Mouse (Mus musculus) megakaryocyte, adult 5-6 weeks (primary cell): ENCODE results near the gene Nr1d1. TPM values are rescaled to one million over a fixed set of nuclear protein-coding genes. Genes with fewer than 3 reads are reported as not detected.

Experiments used
- ATAC-seq: 2 replicates; pipeline ENCODE4 v1.8.0; 2016; ENCODE audit warnings: mild to moderate bottlenecking, inconsistent platforms; ENCODE audit not compliant: poor library complexity, severe bottlenecking
- total RNA-seq, 2 experiments: library from RNA; stranded (forward) in 1 of 2; stranded (reverse) in 1 of 2; fragments of 153-499, 151-499 nt in 1 of 2; fragments of 221-1000, 200-1000 nt in 1 of 2; gene quantifications; 2 replicates each; pipeline versions ENCODE4 v1.2.3 to v1.2.4; 2015 to 2017

Nr1d1 gene
- total RNA-seq (2015) = 0.11 and 0.25 TPM in 2 replicates
- 0.12 and 0.37 TPM in 2 replicates for total RNA-seq (2017)

DNA sequence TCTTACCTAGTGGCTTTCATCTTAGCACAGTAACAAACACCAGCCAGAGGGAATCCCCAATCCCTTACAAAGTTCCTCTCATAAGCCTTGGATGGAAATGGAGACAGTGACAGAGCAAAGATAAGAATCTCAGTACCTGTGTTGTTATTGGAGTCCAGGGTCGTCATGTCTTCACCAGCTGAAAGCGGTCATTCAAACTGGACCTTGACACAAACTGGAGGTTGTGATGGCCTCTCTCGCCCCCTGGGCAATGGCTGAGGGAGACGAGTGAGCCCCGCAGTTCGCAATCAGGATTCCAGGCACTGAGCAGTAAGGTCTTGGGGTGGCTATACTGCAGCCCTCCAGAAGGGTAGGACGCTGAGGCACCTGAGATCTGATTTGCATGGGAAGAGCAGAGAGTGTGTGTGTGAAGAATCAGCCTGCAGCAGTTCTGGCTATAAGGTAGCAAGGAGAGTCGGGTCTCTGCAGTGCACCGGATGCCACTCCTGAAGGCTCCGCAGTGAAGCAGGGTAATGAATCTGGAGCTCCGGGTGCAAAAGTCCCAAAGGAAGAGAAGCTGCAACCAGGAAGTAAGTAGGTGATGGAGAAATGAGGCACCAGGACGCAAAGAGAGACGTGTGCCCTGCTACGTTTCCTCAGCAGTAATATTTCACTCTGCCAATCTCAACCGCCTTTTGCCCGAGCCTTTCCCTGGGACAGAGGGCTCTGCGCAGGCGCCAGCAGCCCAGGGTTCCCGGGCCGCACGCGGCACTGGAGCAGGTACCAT is at the start of gene Nr1d1:
Gene Nr1d1, minus strand, starts transcription at position 752 of the 766 bp plus-strand sequence.
- no peak for ATAC-seq

DNA sequence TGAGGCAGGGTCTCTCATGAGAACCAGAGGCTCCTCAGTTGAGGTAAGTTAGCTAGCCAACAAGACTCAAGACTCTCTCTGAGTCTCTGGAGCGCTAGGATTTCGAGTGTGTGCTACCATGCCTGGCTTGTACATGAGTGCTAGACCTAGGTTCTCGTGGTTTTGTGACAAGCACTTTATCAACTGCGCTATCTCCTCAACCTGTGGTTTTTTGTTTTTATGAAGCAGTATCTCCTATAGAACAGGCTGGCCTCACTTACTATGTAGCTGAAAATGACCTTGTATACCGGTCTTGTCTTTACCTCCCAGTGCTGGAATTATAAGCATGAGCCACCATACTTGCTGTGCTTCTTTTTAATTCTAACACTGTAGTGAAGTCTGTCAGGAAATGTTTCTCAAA is 45.8 kb upstream of the Nr1d1 start:
- no peak for ATAC-seq

DNA sequence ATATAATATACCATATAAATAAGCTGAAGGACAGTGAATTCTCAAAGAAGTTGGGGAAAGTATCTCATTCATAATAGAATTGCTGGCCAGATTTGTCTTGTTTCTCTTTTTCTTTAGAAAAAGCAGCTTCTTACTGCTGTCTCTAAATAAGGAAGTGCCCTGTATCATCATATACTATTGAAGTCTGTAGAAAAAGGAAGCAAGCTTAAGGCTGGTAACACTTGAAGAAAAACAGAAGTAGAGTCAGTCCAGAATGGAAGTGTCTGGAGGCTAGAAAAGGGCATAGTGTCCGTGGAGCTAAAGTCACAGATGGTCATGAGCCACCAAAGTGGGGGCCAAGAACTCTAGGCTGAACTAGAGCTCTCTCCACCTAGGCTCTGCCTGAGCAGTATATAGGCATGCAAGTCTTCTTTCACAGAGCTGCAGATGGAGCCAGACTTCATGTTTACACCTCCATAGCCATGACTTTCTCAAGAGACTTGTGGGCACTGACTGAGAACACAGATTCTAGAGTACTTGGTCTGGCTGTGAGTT is 41.6 kb upstream of the Nr1d1 start:
- ATAC-seq = peak; percentile 98

DNA sequence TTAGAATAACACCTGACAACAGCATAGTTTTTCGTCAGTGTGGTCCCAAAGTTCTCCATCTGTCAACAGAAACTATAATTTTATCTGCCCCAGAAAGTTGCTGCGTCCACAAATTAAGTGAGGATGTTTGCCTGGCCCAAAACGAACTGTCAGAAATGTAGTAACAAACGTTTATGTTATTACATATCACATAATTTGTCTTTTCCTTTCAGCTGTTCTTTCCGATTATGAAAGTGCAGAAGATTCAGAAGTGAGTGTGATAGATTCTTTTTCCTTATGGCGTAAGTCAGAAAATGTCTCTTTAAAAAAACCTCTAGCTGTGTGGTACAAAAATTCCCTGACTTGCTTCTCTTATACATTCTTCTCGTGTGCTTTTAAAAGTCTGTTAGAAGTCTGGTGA is 35.6 kb upstream of the Nr1d1 start:
- ATAC-seq = no peak

DNA sequence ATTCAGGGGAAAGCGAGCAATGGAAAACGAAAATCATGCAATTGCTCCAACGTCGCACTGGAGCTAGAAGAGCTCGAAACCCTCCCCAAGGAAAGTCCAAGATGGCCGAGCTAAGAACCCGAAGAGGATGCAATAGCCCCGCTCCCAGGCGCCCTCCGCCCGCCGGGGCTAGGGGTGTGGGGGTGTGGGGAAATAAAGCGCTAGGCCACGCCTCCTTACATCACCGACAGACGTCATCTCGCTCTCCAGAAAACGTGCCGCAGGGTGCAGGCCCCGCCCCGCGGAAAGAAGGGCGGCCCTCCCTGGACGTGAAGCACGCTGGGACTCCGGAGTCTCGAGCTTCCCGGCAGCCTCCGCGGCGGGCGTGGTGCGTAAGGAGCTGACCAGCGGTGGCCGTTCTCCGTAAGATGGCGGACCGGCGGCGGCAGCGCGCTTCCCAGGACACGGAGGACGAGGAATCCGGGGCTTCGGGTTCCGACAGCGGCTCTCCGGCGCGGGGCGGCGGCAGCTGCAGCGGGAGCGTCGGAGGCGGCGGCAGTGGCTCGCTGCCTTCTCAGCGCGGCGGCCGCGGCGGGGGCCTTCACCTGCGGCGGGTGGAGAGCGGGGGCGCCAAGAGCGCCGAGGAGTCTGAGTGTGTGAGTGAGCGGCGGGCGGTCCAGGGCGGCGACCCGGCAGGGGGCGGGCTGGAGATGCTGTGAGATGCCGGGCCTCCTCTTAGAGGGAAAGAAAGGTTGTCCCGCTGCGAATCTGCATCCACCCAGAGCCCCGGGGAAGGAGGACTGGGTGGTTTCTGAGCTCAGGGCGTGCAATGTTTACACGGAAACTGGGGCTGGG is 34.5 kb upstream of the Nr1d1 start:
- ATAC-seq = peak; percentile 99

DNA sequence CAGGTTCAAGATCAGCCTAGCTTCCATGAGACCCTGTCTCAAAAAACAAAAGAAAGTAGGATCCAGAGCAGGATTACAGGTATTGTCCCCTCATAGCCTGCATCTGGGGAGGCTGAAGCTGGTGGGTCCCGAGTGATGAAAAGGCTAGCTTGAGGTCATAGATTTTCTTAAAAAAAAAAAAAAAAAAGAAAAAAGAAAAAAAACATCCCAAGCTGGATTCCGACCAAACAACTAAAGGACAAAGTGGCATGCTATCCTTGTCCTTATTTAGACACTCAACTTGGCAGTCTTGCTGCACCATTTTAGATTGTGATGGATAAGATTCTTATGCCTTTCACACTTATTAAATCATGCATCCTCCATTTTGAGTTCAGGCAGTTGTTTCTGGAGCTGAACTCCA is 33.3 kb upstream of the Nr1d1 start:
- no peak for ATAC-seq

DNA sequence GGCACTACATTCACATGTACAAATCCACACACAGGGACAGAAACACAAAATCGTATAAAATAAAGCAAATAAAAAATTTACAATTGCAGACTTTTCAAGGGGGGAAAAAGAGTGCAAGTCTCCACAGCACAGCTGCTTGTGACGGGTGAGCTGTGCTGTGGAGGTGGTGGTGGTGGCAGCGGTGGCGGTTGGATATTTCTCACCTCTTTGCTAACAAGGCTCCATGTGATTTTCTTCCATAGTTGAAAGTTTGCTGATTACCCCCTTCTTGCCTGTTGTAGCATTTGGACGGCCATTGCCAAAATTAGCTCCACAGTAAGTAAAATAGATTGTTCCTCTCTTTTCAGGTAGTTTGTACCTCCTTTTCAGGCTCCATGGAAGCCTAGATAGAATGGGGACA is 29.5 kb upstream of the Nr1d1 start, which contains the start of gene Casc3:
Gene Casc3, plus strand, starts transcription at position 301 of the 400 bp plus-strand sequence.
- no peak for ATAC-seq

DNA sequence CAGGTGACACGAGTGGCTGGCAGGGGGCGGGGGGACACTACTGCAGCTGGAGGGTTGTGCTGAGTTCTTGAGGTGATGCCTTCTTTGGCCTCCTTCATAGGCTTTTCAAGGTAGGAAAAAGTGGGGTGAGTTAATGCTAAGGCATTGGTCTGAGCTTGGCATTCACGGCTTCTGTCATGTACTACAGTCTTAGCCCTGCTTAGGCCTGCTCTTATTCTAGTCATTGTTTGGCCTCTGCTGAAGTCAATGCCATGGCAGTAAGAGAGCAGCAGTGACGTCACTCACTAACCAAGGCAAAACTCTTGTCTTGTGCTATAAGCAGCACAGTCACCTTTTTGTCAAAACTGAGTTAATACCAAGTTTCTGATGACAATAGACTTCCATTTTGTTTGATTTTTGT is 22.8 kb upstream of the Nr1d1 start:
- ATAC-seq = no peak

DNA sequence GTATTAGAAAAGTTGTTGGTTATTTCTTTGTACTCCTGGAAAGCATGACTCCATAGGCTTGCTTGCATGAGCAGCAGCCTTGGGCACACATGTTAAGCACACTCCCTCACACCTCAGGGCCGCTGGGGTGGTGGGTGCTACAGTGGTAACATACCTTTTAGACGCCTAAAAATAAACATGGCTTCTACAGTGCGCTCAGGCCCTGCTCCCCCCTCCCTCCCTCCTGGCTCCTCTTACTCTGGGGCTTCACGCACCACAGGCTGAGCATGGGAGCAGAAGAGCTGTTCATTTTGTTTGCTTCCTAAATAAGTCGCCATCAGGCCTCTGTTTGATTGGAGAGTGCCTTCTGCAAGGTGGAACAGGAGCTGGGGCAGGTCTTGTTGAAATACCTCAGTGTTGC is 22.2 kb upstream of the Nr1d1 start:
- no peak for ATAC-seq

DNA sequence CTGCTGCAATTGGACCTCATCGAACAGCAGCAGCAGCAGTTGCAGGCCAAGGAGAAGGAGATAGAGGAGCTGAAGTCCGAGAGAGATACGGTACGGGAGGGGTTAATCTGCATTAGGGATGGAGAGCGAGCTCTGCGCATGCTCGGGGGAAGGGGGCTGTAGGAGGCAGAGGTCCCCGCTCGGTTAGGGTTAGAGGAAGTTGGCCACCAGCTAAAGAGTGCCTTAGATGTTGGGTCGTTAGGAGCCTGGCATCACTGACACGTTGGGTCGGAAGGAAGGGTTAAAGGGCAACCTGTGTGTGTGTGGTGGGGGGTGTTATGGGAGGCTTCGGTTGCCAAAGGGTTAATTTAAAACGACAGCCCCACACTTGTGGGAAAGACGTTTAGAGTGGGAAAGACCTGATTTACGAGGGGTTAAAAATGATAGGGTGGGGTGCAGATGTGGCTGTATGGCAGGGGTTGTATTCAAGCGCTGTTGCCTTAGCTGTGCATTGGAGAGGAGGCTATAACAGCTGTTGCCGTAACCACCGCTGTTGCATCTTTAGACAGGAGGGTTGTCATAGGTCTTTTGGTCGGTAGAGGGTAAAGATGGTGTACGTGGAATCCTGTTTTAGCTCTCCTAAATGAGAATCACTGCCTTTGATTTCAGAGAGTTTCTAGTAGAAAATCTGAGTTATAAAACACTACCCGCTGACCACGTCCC is 21.5 kb upstream of the Nr1d1 start:
- peak; percentile 53 for ATAC-seq

DNA sequence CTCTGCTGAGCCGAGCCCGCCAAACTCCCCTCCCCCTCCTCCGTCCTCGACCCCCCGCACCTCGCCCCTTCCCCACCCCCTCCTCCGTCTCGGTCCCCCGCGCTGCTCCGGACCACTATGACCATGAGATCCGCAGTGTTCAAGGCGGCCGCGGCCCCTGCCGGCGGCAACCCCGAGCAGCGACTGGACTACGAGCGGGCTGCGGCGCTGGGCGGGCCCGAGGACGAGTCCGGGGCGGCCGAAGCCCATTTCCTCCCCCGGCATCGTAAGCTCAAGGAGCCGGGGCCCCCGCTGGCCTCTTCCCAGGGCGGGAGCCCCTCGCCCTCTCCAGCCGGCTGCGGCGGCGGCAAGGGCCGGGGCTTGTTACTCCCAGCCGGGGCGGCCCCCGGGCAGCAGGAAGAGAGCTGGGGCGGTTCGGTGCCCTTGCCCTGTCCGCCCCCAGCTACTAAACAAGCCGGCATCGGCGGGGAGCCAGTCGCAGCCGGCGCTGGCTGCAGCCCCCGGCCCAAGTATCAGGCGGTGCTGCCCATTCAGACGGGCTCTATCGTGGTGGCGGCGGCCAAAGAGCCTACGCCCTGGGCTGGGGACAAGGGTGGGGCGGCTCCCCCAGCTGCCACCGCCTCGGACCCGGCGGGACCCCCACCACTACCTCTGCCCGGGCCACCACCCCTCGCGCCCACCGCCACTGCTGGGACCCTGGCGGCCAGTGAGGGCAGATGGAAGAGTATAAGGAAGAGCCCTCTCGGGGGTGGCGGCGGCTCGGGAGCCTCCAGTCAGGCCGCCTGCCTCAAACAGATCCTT is 20.8 kb upstream of the Nr1d1 start:
- ATAC-seq = peak; percentile 19; the same call in 1 of the 2 replicates

DNA sequence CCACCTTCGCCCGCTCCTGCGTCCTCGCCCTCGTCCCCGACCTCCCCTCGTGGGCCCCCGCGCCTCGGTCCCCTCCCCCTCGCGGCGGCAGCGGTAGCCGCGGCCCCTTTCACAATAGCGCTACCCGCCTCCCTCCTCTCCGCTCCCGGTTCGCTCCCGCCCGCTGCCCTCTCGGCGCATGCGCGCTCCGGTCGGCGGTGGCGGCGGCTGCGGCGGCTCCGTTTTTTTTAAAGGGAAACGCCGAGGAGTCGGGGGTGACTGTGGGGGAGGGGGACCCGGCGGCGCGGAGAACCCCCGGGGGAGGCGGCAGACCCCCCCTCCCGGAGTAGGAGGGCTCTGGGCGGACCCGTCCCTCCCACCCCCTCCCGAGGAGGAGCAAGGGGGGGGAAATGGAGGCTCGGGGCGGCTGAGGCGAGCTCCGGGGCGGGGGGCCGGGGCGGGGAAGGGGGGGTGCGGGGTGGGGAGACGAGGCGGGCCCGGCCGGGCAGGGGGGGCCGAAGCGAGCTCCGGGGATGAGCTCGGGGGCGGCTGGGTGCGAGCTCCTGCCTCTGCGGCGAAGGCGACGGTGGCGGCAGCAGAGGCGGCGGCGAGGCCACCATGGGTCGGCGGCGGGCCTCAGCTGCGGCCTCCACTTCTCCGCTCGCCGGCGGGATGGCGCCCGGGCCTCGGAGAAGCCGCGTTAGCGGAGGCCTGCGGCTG is 20.0 kb upstream of the Nr1d1 start, which contains the start of gene Msl1:
Gene Msl1, plus strand, starts transcription at position 502 of the 699 bp plus-strand sequence.
- ATAC-seq = peak; percentile 56

DNA sequence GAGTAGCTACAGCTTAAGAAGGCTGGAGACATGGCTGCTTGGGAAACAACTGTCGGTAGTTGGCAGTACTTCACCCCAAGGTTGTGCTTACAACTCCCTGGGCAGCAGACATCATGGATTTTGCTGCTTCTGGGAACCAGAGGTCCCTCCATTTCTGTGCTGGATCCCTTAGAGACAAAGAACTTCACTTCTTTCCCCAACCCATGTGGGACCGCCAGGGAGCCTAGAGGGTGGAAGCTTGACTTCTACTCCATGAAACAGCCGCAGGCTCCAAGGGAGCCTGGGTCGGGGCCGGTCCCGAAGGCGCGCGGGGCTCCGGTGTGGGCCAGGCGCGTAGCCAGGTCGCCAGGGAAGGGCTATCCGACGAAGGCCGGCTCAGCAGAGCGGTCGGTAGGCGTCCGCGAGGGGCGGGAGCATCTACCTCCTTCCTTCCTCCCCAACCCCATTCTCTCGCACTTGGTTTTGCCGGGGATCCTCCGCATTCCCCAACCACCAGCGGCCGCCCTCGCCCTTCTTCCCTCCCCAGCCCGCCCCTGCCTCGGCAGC is 19.4 kb upstream of the Nr1d1 start:
- ATAC-seq = peak; percentile 56

DNA sequence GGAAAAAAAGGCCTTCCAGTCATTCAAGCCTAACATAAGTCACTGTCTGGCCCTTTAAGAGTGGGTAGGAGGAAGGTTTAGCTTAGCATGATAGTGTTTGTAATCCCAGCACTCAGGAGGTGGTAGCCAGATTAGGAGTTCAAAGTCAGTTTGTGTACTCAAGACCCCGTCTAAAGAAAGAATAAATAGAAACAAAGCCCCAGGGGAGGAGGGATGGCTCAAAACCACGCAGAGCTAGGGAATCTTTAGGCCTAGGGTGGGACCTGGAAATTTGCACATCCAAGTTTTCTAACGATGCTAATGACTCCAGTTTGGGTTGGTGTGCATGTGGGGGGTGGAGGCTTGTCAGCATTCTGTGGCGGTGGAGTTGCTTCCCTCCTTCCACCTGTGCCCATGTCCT is 16.9 kb upstream of the Nr1d1 start:
- no peak for ATAC-seq

DNA sequence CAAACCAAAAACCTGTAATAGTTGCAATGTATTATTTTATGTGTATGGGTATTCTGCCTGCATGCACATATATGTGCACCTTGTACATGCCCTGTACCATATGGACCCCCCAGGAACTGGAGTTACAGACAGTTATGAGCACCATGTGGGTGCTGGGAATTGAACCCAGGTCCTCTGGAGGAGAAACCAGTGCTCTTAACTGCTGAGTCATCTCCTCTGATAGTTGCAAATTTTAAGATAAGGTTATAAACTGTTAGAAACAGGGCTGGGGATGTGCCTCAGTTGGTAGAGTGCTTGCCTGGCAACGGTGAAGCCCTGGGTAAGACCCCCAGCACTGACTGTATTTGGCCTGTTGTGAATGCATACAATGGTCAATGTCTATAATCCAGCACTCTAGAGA is 16.3 kb upstream of the Nr1d1 start:
- no peak for ATAC-seq

DNA sequence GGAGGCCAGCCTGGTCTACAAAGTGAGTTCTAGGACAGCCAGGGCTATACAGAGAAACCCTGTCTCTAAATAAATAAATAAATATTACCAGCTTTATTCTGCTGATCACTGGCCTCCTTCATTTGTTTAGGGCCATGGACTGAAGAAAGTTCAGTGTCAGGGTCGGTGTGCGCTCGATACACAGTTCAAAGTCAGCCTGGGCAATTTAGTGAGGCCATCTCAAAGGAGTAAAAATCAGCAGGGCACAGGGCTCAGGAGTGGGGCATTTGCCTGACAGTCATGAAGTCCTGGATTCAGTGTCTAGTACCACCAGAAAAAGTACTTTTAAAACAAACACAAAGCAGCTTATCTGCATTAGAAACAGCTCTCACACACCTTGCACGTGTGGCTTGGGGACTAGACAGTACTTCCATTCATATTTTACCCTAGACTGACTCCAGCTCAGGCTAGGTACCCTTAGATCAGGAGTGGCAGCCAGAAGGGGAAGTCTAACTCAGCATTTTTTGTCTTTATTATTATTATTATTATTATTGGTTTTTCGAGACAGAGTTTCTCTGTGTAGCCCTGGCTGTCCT is 15.6 kb upstream of the Nr1d1 start:
- ATAC-seq = no peak

DNA sequence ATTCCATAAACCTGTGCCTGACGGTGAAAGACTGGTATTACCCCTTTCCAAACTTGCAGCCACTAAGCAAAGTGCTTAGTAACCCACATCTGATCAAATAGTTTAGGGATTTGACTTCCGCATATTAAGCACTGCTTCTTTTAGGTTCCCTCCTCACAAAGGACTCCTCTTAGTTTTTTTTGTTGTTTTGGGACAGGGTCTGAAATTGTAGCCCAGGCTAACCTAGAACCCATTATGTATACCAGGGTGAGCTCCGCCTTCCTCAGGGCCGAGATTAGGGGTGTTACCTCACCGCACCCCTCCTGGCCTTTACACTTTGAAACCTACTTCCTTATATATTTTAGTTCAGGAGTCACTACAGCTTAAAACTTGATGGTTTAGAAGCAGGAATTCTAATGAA is 14.7 kb upstream of the Nr1d1 start:
- ATAC-seq = no peak

DNA sequence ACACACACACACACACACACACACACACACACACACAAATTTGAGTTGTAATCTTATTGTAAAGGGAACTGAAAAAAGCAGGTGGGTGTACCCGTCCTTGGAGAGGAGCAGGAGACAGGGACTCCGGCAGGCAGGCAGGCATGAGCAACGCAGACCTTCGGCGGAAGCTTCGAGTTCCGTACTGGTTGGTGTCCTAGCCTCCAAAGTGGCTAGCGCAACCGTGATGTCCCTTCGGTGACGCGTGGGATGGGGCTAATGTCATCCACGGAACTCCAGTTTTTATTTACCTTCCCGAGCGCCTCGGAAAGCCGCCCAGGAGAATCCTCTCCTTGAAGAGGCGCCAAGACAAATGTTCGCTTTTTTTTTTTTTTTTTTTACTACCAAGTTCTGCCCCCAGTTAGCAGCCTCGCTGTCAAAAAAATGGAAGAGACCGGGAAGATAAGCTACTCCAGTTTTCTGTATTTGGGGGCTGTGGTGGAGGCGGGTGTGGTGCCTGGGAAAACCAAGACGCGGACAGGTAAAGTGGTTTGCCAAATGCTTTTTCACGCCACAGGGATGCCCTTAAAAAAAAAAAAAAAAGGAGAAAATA is 14.2 kb upstream of the Nr1d1 start:
- peak; percentile 14 for ATAC-seq
